Mouse (Mus musculus) intestine, postnatal 0 days (tissue): ENCODE data around the gene Pibf1. TPM values are rescaled to one million over a fixed set of nuclear protein-coding genes. Genes with fewer than 3 reads are reported as not detected.

Source experiments
- ATAC-seq: fragments of 200-750 bp; cut with Nextera tagmentation; 2 replicates; pipeline ENCODE4 v1.8.0; 2017; ENCODE audit warnings: mild to moderate bottlenecking, moderate TSS enrichment, moderate library complexity
- H3K27ac ChIP-seq: fragments of 300-500 bp; sonication (generic); 2 replicates; pipeline ENCODE4 v1.5.1; 2014; ENCODE audit warnings: mild to moderate bottlenecking, low read depth, low read length, moderate library complexity
- H3K27me3 ChIP-seq: fragments of 300-500 bp; sonication (generic); replicated peaks from 2 replicates; pipeline ENCODE4 v1.6.1; 2014; ENCODE audit warnings: low read length, mixed read lengths; ENCODE audit not compliant: control insufficient read depth, insufficient read depth
- H3K36me3 ChIP-seq: fragments of 300-500 bp; sonication (generic); 2 replicates; pipeline ENCODE4 v1.6.1; 2014; ENCODE audit warnings: mild to moderate bottlenecking, moderate library complexity; ENCODE audit not compliant: control insufficient read depth, insufficient read depth
- H3K4me1 ChIP-seq: fragments of 300-500 bp; sonication (generic); replicated peaks from 2 replicates; pipeline ENCODE4 v1.6.1; 2014; ENCODE audit warnings: antibody characterized with exemption, low read length, mixed read lengths; ENCODE audit not compliant: control insufficient read depth, insufficient read depth
- H3K4me2 ChIP-seq: fragments of 300-500 bp; sonication (generic); replicated peaks from 2 replicates; pipeline ENCODE4 v1.6.1; 2014; ENCODE audit warnings: low read depth, mild to moderate bottlenecking, moderate library complexity
- H3K4me3 ChIP-seq: fragments of 300-500 bp; sonication (generic); 2 replicates; pipeline ENCODE4 v1.5.1; 2014; ENCODE audit warnings: low read depth, low read length
- H3K9ac ChIP-seq: fragments of 300-500 bp; sonication (generic); 2 replicates; pipeline ENCODE4 v1.6.1; 2014; ENCODE audit warnings: mild to moderate bottlenecking, low read depth, low read length
- H3K9me3 ChIP-seq: fragments of 300-500 bp; sonication (generic); 2 replicates; pipeline ENCODE4 v1.6.1; 2016; ENCODE audit warnings: mixed run types; ENCODE audit not compliant: control insufficient read depth
- CTCF ChIP-seq: sonication (generic); IDR thresholded peaks from 2 replicates; pipeline ENCODE4 v1.5.1; 2016; ENCODE audit warnings: low read depth, mild to moderate bottlenecking, control low read depth, antibody characterized with exemption, moderate library complexity
- WGBS: fragments of 180-500 bp; shearing (Covaris S2); extraction: QIAGEN DNeasy Blood & Tissue Kit; methylation state at CpG from one replicate; pipeline ENCODE4 v1.1.7; 2014; 5-methylcytosine and 5-hydroxymethylcytosine counted together
- polyA plus RNA-seq: library from polyadenylated mRNA; unstranded; fragments of >200 nt; fragmentation: Nextera tagmentation; extraction: Ambion mirVana; gene quantifications from 2 replicates; pipeline ENCODE4 v1.2.1, GENCODE M21; 2015

Pibf1 gene
- polyA plus RNA-seq, 1 experiment from 2014 or later: 9.7 TPM

DNA sequence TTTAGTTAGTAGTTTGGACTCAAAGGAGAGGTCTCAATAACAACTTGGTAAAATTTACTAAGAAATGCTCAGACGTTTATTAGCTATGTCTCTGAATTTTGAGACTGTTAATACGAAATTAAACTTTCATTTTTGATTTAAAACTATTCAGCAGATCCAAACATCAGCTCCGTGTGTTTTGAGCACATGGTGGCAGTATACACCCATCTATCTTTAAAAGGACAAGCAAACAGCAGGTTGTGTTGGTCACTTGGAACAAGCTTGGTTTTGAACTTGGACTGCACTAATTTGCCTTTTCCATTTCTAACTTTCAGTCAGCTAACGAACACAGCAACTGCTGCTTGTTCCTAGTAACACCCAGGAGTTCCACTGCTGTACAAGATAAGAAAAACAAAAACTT lies 18.4 kb downstream of the Pibf1 start:
- Histone ChIP-seq H3K9me3 (no peaks in the 10 kb centered on the region), H3K9ac (no peak overlapping the region), H3K27me3 (no peaks in the 10 kb centered on the region), H3K27ac (no peak overlapping the region), H3K4me3 (no peak overlapping the region), H3K36me3 (peaks cover 18% of the 10 kb centered on the region), H3K4me2 (no peak overlapping the region), H3K4me1 (no peaks in the 10 kb centered on the region)
- 74% methylated on average over 4 of the region's 4 CpGs for WGBS
- peak; percentile 51 for TF ChIP-seq CTCF
- no peak for ATAC-seq

DNA sequence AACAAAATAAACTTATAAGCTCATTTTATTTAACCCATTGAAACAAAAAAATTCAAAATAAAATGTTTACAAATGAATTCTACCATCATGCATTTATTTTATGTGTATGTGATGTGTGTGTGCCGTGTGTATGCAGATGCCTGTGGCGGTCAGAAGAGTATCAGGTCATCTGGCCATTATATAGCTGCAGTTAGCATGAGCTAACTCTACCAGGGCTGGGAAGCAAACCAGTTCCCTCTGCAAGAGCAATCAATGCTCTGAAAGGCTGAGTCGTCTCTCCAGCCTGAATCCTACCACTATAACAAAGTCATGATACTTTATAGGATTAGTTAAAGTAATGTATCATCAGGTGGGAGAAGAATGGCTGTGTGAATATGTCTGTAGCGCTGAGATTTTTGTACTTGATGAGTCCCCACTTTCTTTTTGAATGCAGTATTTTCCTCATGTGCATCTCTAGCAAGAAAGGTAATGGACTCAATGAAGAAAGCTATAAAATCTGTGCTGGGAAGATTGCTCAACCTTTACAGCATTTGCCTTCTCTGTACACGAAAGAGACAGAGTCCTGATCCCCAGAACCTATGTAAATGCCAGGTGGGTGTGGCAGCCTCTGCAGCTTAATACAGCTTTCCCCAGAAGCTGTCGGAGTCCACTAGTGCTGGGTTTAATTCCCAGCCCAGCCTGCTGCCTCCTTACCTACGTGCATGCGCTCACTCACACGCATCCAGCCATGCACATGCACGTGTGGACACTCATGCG lies 22.5 kb downstream of the Pibf1 start:
- Histone ChIP-seq H3K9me3 (no peaks in the 10 kb centered on the region), H3K27ac (0 out of 2 replicates have a peak overlapping the region, but pooled peaks have one; percentile 31), H3K27me3 (no peaks in the 10 kb centered on the region), H3K9ac (no peak overlapping the region), H3K36me3 (peaks cover 5% of the 10 kb centered on the region), H3K4me3 (no peak overlapping the region), H3K4me1 (no peaks in the 10 kb centered on the region), H3K4me2 (peak overlapping the region; percentile 21)
- peak; percentile 86 for ATAC-seq
- TF ChIP-seq CTCF: no peak
- 51% methylated on average over 11 of the region's 11 CpGs for WGBS

DNA sequence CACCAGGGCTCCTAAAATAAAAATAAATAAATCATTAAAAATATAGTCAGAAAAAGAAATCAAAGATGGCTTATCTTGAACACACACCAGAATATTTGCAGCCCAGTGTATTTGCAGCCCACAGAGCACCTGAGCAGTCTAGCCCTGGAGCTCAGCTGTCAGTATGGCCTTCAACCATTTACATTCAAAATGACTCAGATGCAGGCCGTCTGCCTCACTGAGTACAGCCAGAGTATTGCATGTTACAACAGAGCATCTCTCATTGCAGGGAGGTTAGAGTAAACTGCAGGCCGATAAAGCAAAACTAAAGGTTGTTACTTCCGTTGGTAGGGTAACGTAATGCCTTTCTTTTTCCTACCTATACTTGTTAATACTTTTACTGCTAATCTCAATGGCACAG lies 24.9 kb downstream of the Pibf1 start:
- Histone ChIP-seq H3K36me3 (no peaks in the 10 kb centered on the region), H3K9me3 (no peaks in the 10 kb centered on the region), H3K4me3 (no peak overlapping the region), H3K4me2 (no peak overlapping the region), H3K27ac (no peak overlapping the region), H3K9ac (no peak overlapping the region), H3K4me1 (no peaks in the 10 kb centered on the region), H3K27me3 (no peaks in the 10 kb centered on the region)
- TF ChIP-seq CTCF: 0 out of 2 replicates have a peak, but pooled peaks have one; percentile 11
- WGBS: 83% methylated on average over 4 of the region's 4 CpGs
- no peak for ATAC-seq

DNA sequence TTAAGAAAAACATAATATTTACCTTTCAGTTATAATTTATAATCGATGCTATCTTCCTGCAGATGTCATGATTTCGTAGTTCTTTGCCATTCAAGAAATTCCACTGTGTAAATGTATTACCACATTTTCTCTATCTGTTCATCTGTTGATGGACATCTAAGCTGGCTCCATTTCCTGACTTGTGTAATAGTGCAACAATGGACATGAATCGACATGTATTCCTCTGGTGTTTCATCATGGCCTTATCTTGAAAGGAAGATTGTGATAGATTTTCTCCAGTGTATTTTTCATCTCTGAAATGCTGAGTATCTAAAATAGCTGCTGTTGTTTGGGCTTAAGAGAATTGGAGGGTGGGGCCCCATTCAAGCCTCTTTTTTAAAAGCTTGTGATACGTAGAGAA lies 27.5 kb downstream of the Pibf1 start:
- peaks cover 7% of the 10 kb centered on the region; the same call in 1 of the 2 replicates for H3K36me3 ChIP-seq
- no peak for ATAC-seq
- H3K4me1 ChIP-seq: no peaks in the 10 kb centered on the region
- H3K4me2 ChIP-seq: no peak overlapping the region
- no peak overlapping the region for H3K4me3 ChIP-seq
- WGBS: 66% methylated on average over 4 of the region's 4 CpGs
- no peak for TF ChIP-seq CTCF
- no peaks in the 10 kb centered on the region for H3K27me3 ChIP-seq
- no peak overlapping the region for H3K9ac ChIP-seq
- H3K27ac ChIP-seq: no peak overlapping the region
- no peaks in the 10 kb centered on the region for H3K9me3 ChIP-seq

DNA sequence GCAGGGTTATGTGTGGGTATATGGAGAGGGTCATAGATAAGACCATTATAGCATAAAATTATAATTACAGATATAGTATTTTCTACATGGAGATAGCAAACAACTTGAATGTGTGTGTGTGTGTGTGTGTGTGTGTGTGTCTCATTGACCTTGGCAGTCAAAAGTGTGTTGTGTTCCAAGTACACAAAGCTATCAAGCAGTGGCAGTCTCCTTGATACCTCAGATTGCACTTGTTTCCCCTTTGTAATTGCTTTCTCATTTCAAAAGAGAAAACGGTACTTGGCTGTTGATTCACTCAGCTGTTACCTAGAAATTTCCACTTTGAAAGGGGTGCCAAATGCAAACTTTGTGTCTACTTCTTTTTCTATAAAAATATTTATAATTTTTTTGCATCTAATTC lies 28.3 kb downstream of the Pibf1 start:
- H3K27me3 ChIP-seq: no peaks in the 10 kb centered on the region
- TF ChIP-seq CTCF: no peak
- ATAC-seq: no peak
- no peak overlapping the region for H3K9ac ChIP-seq
- H3K9me3 ChIP-seq: no peaks in the 10 kb centered on the region
- H3K27ac ChIP-seq: no peak overlapping the region
- peaks cover 11% of the 10 kb centered on the region; the same call in 1 of the 2 replicates for H3K36me3 ChIP-seq
- 33% methylated on average over 1 of the region's 1 CpGs for WGBS
- H3K4me2 ChIP-seq: no peak overlapping the region
- no peaks in the 10 kb centered on the region for H3K4me1 ChIP-seq
- H3K4me3 ChIP-seq: no peak overlapping the region

DNA sequence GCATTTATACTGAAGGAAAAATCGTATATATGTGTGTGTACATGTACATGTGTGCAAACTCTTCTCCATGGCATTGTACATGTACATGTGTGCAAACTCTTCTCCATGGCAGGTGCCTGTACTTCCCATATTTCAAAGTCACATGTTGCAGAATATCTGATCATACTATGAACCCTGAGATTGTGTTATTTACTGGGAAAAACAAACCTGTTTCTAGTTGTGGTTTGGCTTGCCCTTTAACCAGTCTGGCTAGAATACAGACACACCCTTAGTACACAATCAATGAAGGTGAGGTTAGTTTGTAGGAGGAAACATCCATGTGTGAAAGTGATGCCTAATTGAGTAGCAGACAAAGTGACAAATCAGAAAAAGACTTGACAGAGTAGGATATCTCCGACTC lies 29.8 kb downstream of the Pibf1 start:
- TF ChIP-seq CTCF: no peak
- 70% methylated on average over 2 of the region's 2 CpGs for WGBS

More for the DNA sequence above, 29.8 kb downstream of the Pibf1 start:
- H3K36me3 ChIP-seq: peaks cover 14% of the 10 kb centered on the region
- no peaks in the 10 kb centered on the region for H3K4me1 ChIP-seq
- no peaks in the 10 kb centered on the region for H3K9me3 ChIP-seq
- H3K4me2 ChIP-seq: no peak overlapping the region
- no peak overlapping the region for H3K27ac ChIP-seq
- H3K9ac ChIP-seq: no peak overlapping the region
- ATAC-seq: peak; percentile 94
- no peak overlapping the region for H3K4me3 ChIP-seq
- H3K27me3 ChIP-seq: no peaks in the 10 kb centered on the region
